Mouse (Mus musculus) right cerebral cortex, postnatal 36 days (tissue): Measurements from ENCODE around the gene Panx2.

Source experiments
- DNase-seq, 2 experiments: peaks; one replicate each; pipeline ENCODE4 v3.0.0; 2022; ENCODE audit warnings: low spot score in 2 of 2, mixed read lengths in 1 of 2

Panx2 gene

DNA sequence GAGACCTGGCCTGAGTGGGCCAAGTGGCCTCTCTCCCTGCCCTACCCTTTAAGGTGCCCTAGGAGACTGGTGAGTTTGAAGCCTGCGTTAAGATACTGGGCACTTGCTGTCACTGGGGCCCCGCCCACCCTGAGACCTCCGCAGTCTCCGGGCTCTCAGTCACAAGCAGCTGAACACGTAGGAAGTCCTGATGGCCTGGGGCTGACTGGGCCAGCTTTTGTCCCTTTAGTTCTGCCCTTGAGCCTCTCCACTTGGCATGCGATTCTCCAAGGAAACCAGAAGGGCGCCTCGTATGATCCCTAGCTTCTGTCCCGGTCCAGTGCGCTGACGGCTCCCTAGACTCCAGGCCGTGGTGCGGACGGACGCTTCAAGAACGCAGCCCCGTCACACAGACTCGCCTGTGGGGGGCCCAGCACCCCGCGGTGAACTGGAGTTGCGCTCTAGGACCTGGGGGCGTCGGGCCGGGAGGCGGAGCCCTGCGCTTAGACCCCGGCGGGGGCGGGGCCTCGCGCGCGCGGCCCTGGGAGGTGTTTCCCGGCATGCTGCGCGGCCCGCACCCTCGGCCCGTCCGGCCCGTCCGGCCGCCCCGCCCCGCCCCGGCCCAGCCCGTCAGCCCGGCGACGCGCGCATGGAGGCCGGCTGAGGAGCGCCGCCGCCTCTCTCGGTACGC lies 16.1 kb downstream of the Panx2 start:
- peak; percentile 77 to 83 for DNase-seq

DNA sequence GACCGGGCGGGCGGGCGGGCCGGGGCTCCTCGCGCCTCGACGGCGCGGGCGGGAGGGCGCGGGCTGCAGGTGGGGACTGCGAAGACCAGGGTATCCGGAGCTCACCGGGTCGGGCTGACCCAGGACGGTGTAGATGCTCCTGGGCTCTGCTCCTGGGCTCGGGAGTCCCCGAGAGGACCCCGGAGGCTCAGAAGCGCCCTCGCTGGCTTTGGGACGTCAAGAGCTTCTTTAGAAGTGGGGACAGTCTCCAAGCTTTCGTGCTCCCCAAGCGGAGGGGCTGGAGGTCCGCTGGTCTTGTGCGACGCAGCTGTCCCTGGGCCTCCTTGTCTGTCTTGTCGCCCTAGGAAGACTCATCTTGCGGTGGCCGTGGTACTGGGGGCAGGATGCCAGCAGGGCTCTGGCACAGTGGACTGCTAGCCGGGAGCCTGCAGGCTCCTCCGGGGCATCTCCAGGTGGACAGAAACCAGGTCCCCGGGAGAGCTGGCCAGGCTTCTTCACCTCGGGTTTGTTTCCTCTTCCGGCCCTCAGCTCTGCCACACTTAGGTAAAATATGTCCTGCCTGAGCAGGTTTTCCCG lies 16.7 kb downstream of the Panx2 start:
- no peak for DNase-seq

DNA sequence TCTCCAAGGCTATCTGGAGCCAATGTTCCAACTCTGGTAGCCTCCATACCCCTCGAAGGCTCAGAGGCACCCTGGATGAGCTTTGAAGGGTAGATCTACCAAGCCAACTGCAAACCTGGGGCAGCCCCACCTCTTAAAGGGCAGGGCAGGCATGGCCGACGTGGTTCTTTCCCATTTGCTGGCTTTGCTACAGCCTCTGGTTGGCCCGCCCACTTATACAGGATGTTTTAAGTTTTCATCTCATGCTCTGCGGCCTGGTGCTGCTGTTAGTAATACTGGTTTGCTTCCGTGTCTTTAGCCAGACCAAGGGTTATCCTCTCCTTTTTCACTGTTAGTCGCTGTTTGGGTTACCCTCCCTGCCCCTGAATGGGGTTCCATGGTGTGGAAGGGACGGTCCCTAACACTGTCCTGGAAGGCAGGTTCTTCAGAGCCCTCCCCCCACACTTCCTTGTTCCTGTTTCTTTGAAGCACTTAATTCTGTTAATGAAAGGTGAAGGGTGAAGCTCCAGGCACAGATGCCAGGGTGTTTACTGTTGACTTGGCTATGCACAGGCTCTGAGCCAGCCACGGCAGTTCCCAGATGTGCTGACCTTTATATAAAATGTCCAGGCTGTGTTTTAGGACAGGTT lies 18.8 kb downstream of the Panx2 start:
- DNase-seq: no peak

DNA sequence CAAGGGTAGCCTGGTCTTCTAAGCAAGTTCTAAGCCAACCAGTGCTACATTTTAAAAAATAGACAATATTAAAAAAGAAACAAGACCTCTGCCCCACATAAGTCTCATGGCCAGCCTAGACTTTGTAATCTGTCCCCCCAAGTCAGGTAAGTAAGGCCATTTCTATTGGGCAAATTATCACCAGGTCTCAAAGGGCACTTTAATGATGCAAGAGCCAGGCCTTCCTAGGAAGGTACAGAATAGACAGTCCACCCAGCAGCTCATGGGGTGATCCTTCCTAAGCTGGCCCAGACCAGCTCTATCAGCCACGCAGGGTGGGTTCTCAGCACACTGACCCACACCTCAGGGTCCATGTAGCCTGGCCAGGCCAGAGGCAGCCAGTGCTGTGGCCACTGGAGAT lies 24.4 kb downstream of the Panx2 start:
- no peak for DNase-seq

DNA sequence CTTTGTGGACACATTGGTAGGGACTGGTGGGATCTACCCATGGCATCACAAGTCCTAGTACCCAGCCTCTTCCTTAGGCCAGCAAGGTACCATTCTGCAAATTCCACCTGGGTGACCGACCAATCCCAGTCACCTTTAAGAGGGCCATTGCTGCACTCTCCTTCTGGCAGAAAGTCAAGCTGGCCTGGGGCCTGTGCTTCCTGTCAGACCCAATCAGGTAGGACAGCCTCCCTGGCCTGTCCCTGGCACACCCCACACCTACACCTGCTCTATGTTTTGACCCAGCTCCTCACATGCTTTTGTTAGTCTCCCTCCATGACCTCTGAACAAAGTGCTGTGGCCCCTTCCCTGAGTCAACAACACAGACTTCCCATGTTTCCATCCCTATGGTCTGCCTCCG lies 25.3 kb downstream of the Panx2 start:
- no peak for DNase-seq

DNA sequence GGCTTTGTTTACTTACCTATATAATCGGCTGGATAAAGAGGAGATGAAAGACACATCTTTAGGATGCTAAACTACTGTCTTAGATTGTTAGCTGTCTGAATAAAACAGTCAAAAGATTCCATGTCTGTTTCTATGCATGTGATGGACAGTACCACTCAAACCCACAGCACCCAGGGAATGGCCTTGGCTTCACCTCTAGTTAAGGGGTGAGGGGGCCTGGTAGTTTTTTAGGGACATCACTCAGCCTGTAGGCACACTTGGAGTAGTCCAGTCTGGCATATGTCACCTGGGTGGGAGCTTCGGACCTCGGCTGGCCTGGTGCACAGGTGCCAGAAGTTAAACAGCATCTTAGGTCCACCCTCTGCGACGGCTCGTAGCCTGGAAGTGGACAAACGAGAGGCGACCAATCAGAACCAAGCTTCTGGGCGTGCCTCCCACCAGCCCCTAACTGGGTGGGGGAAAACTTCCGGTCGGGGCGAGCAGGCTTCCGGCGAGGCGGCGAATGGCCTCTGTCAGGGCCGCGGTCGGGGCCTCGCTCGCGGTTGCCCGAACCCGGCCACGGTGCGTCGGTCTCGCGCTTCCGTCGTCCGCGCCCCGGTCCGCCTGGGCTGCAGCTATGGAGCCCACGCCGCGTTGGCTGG lies 29.2 kb downstream of the Panx2 start, which contains the start of gene Selenoo:
Selenoo (plus strand) TSS at position 478 of the 641 bp plus-strand sequence.
- DNase-seq: peak; percentile 85 to 90

DNA sequence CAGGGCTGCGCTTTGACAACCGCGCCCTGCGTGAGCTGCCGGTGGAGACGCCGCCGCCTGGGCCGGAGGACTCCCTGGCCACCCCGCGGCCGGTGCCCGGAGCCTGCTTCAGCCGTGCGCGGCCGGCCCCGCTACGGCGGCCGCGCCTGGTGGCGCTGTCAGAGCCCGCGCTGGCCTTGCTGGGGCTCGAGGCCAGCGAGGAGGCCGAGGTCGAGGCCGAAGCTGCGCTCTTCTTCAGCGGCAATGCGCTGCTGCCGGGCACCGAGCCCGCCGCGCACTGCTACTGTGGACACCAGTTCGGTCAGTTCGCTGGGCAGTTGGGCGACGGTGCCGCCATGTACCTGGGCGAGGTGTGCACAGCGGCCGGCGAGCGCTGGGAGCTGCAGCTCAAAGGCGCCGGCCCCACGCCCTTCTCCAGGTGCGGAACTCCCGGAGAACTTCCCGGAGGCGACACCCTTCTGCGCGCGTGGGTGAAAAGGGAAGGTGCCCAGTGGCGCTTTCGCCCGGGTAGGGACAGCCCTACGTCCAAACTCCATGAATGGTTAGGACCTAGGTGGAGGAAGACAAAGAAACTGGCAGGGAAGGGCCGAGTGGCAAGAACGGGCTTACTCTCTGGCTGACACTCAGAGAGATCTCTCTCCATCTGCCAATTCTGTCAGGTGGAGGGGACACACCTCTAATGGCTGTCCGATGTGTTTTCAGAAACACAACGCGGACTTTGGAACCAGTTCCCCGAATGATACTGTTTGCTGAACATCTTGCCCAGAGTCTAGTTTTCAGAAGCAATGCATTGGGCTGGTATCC lies 29.9 kb downstream of the Panx2 start:
- no peak for DNase-seq

DNA sequence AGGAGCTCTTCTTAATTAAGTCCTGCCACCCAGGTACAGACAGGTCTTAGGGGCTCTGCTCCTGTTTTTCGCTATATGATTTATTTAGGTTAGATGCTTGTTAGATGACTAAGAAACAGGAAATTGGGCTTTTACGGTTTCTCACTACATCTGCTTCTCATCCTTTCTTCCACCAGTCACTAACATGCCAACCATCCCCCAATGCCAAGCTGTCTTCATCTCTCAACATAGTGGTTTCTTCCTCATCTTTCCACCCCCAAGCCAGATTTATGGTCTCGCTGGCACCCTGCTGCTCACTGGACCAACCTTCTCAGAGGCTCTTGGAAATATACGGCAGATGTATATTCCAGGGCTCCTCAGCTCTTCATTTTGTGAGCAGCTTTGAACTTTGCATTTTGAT lies 31.1 kb downstream of the Panx2 start:
- DNase-seq: no peak

DNA sequence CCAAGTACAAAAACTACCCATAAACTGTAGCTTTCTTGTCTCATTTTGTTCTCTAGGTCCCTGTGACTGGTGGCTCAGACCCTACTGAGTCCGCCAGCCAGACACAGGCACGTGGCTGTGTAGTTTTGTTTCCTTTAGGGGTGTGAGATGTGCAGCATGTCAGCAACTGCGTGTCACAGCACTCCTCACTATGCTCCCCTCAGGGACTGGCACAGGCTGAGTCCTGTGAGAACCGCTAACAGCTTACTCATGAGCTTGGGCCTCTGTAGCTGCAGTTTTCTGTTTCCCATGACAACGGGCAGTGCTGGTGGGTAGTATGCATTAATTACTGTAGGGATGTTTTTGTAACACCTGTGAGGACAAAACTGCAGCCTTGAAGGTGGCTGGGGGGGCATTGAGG lies 32.6 kb downstream of the Panx2 start:
- DNase-seq: no peak

DNA sequence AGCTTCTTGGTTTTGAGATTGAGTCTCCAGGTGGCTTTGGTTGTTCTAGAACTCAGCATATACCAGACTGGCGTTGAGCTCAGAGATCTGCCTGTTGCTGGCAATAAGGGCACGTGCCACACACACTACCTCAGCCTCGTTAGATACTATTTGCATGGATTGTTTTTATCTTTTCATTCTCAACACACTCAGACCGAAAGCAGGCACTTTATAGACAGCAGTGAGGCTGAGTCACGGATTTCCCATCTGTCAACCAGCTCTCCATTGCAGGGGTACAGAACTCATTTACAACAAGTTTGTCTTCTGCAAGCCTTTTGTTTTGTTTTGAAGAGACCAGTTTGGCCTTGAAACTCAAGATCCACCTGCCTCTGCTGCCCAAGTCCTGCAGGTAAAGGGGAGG lies 37.9 kb downstream of the Panx2 start:
- no peak for DNase-seq

DNA sequence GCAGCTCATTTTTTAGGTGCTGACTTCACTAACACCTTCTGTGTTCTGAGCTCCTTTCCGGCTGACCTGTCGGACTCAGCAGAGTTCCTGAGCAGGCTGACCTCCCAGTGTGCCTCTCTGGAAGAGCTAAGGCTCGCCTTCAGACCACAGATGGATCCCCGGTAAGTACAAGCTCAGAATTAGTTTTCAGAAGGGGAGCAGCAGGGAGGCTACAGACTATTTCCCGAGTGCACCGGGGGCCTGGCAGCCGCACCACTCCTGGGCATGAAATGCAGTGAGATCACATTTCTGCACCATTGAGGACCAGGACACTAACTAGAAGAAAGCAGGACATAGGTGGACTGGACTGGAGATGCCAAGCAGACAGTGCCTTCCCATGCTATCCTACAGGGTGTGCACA lies 39.1 kb downstream of the Panx2 start:
- DNase-seq: no peak

DNA sequence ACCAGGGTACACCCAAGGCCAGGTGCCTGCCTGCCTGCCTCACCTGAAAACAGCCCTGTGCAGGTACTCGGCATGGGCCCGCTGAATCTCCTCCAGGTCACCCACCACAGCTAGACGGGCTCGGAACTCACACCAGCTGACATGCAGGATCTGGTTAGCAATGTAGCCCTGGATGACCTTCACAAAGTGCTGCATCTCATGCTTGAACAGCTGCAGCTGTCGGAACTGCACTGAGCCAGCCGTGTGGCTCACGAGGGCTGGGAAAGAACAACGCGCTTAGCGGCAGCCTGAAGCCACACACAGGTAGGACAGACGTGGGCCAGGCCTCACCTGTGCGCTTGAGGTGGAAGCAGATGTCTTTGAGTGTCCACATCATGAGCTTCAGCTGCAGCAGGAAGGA lies 41.3 kb downstream of the Panx2 start:
- no peak for DNase-seq

DNA sequence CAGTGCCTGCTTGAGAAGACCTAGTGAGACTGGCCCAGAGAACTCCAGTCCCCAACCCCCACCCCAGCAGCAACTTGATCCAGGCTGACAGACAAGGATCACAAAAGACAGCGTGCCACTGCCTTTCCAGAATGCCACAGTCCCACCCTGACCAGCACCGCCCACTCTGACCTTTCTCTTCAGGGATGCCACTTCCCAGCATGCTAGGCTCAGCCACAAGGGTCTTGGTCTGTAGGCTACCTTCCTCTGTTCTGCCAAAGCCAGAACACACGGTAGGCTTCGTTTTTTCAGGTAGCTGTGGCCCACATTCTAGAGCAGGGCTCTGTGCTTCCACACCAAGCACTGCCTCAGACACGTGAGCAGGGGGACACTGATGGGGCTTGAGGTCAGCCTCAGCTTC lies 43.1 kb downstream of the Panx2 start:
- no peak for DNase-seq

DNA sequence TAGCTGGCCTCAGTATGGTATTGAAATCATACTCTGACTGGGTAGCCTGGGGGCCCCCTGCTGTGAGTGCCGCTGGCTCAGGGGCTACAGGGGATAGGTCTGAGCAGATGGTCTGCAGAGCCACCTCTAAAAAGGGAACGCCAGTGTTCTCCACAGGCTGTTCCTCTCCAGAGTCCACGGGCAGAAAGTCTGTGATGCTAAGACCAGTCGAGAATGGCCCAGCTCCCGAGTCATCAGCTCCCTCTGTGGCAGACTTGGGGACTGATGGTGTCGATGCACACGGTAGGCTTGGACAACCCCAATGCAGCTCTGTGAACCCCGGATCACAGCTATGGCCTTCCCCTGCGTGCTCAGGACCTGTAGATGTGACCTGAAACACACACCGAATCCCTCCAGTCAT lies 44.4 kb downstream of the Panx2 start:
- DNase-seq: no peak

DNA sequence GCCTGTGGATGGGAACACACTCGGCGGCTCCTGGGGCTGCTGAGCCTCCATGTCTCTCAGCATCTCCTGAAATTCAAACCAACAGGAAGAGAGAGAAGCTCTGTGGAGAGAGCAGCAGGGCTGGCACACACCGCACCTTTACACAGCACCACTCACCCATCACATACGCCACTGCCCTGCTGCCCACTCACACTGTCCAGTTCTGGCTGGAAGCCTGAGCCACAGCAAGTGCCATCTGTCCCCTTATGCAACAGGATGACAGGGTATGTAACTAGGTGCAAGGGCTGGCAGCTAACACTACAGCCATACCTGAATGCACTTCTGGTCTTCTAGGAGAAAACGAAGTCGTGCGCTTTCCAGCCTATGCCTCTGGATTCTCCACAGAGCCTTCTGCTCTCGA lies 44.9 kb downstream of the Panx2 start:
- DNase-seq: peak in 1 of 2 experiments; percentile 61

DNA sequence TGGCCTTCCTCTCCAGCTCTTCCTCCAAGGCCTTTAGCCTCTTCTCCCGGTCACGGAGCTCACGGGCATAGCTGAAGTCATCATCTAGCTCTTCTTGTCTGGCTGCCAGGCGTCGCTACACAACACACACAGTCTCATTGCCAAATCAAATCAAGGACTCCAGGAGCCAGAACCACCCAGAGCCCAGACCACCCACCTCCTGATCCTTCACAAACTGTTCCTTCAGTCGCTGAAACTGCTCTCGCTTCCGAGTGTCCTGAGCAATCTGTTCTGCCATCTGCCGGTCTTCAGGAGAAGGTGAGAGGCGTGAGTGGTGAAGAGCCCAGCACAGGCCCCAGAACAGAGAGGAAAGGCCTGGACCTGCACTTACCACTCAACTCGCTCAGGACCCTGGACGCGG lies 46.5 kb downstream of the Panx2 start:
- peak in 1 of 2 experiments; percentile 64 for DNase-seq

DNA sequence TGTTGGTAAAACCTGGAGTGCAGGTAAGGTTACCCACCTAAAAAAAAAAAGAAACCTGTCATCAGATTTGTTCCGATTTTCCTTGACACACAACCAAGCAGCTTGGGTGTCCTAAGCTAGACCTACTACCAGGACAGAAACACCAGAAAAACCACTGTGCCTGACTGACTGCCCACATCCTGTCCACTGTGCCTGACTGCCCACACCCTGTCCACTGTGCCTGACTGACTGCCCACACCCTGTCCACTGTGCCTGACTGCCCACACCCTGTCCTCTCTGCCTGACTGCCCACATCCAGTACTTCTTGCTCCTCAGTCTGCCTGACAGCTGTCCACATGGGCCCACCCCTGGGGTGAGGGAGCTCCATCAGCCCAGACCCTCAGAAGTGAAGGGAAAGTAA lies 47.4 kb downstream of the Panx2 start:
- no peak for DNase-seq

DNA sequence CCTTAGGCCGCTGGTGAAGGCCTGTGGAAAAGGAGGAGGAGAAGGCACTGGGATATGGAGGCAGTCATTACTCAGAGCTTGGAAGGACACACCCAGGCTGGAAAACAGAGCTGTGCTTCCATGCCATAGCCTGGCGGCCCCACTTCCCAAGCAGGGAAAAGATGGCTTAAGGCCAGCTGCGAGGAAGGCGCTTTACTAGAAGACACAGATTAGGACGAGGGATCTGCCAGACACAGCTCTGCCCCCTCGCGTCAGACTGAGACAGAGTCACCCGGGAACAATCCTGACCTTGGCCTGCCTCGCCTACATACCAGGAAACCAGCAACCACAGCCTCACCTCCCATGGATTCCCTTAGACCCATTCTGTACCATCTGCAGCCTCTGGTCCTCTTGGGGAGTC lies 50.6 kb downstream of the Panx2 start:
- no peak for DNase-seq

DNA sequence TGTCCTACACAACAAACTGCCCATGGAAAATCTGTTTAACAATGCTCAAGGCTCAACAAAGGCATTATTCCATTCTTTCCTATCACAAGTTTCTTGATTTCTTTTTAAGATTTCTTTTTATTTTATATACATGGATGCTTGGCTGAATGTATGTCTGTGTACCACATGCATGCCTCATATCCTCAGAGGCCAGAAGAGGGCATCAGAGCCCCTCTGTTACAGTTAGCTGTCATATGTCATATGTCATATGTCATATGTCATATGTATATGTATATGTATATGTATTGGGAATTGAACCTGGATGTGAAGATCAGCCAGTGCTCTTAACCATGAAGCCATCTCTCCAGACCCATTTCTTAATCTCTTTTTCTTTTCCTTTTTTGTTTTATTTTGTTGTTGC lies 58.5 kb downstream of the Panx2 start:
- no peak for DNase-seq

DNA sequence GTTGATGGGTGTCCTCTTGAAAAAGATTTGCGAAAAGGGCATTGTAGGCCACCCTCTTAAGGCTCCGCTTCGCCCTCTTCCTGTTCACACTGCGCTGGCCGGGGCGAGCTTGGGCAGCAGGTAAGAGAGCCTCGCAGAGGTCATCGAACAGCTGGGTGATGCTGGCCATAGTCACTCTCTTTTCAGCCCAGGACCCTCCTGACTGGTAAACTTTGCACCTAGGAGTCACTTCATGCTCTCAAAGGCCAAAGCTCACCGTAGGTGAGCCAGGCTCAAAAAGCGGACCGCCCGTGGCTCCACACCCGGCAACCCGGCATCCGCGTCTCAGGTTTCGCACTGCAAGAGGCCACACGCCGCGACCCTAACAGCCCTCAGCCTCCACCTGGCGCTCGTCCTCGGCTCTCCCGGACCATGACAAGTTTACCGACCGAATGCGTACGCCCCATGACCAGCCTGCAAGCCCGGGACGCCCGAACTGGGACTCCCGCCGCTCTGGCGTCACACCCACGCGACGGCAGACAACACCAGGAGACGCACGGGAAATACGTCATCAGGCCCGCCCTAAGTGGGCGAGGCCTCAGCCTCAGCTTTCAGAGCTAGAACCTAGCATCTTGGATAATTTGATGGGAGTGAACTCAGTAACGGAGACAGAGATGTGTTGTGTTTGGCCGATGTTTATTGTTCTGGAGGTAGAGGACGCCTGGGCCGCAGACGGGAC lies 63.3 kb downstream of the Panx2 start, which contains the start of gene Tubgcp6:
Tubgcp6 (minus strand) TSS at position 464 of the 718 bp plus-strand sequence.
- DNase-seq: peak; percentile 93 to 94
